Mouse (Mus musculus): ENCODE measurements around the gene Tm9sf2. TPM values are rescaled to one million over a fixed set of nuclear protein-coding genes. Genes with fewer than 3 reads are reported as not detected.

The Tm9sf2 gene
- polyA plus RNA-seq, 1 experiment from 2014 or later, result 92.6 TPM

GRCm38 (mm10) chr14:122143585-122144269 lies 36.9 kb downstream of the Tm9sf2 start:
- H3K9ac ChIP-seq, result no peak overlapping the region
- peaks cover 94% of the 10 kb centered on the region for H3K36me3 ChIP-seq
- no peak for ATAC-seq
- H3K27me3 ChIP-seq (replicated peaks), result no peaks in the 10 kb centered on the region
- 81% methylated on average over 4 of the region's 4 CpGs for WGBS (ENCODE audit: insufficient replicate concordance)
- peaks cover 5% of the 10 kb centered on the region; the same call in 1 of the 2 replicates for H3K4me1 ChIP-seq
- no peaks in the 10 kb centered on the region for H3K9me3 ChIP-seq (replicated peaks)
- H3K4me3 ChIP-seq, result no peak overlapping the region
- no peak overlapping the region for H3K27ac ChIP-seq
- no peak overlapping the region for H3K4me2 ChIP-seq

- Histone ChIP-seq H3K27me3 (replicated peaks) (no peaks in the 10 kb centered on the region), H3K9ac (no peak overlapping the region), H3K4me1 (peaks cover 5% of the 10 kb centered on the region; the same call in 1 of the 2 replicates), H3K4me2 (no peak overlapping the region), H3K4me3 (no peak overlapping the region), H3K27ac (no peak overlapping the region), H3K9me3 (replicated peaks) (no peaks in the 10 kb centered on the region), H3K36me3 (peaks cover 99% of the 10 kb centered on the region)
- no peak for ATAC-seq
- 16% methylated on average over 1 of the region's 1 CpGs for WGBS (ENCODE audit: insufficient replicate concordance)
Measured at GRCm38 (mm10) chr14:122145374-122145773, 38.5 kb downstream of the Tm9sf2 start.

GRCm38 (mm10) chr14:122150616-122151015 lies 43.8 kb downstream of the Tm9sf2 start:
- Histone ChIP-seq H3K9me3 (replicated peaks) (no peaks in the 10 kb centered on the region), H3K4me1 (no peaks in the 10 kb centered on the region), H3K27me3 (replicated peaks) (no peaks in the 10 kb centered on the region), H3K36me3 (peaks cover 96% of the 10 kb centered on the region), H3K4me2 (no peak overlapping the region), H3K9ac (no peak overlapping the region), H3K4me3 (no peak overlapping the region), H3K27ac (no peak overlapping the region)
- WGBS (ENCODE audit: insufficient replicate concordance), result 91% methylated on average over 5 of the region's 5 CpGs
- ATAC-seq, result no peak

- no peak for ATAC-seq
- H3K36me3 ChIP-seq, result peaks cover 66% of the 10 kb centered on the region
- 85% methylated on average over 7 of the region's 7 CpGs for WGBS (ENCODE audit: insufficient replicate concordance)
Measured at GRCm38 (mm10) chr14:122157738-122158137, 50.9 kb downstream of the Tm9sf2 start.

GRCm38 (mm10) chr14:122160916-122161315 lies 54.1 kb downstream of the Tm9sf2 start:
- Histone ChIP-seq H3K4me3 (no peak overlapping the region), H3K36me3 (peaks cover 37% of the 10 kb centered on the region), H3K27ac (no peak overlapping the region), H3K4me2 (no peak overlapping the region), H3K9me3 (replicated peaks) (no peaks in the 10 kb centered on the region), H3K4me1 (no peaks in the 10 kb centered on the region), H3K27me3 (replicated peaks) (no peaks in the 10 kb centered on the region), H3K9ac (no peak overlapping the region)
- no peak for ATAC-seq
- WGBS (ENCODE audit: insufficient replicate concordance), result 84% methylated on average over 1 of the region's 1 CpGs

More at GRCm38 (mm10) chr14:122157738-122158137, 50.9 kb downstream of the Tm9sf2 start:
- Histone ChIP-seq H3K9ac (no peak overlapping the region), H3K4me3 (no peak overlapping the region), H3K27me3 (replicated peaks) (no peaks in the 10 kb centered on the region), H3K4me1 (no peaks in the 10 kb centered on the region), H3K9me3 (replicated peaks) (no peaks in the 10 kb centered on the region), H3K27ac (no peak overlapping the region), H3K4me2 (no peak overlapping the region)

GRCm38 (mm10) chr14:122168912-122169311 lies 62.1 kb downstream of the Tm9sf2 start:
- 72% methylated on average over 7 of the region's 7 CpGs for WGBS (ENCODE audit: insufficient replicate concordance)
- H3K9ac ChIP-seq, result no peak overlapping the region
- no peak overlapping the region for H3K4me3 ChIP-seq
- no peaks in the 10 kb centered on the region for H3K36me3 ChIP-seq
- H3K4me2 ChIP-seq, result no peak overlapping the region
- H3K9me3 ChIP-seq (replicated peaks), result no peaks in the 10 kb centered on the region
- no peaks in the 10 kb centered on the region for H3K4me1 ChIP-seq
- no peaks in the 10 kb centered on the region for H3K27me3 ChIP-seq (replicated peaks)
- no peak overlapping the region for H3K27ac ChIP-seq
- no peak for ATAC-seq

- Histone ChIP-seq H3K4me1 (no peaks in the 10 kb centered on the region), H3K27me3 (replicated peaks) (no peaks in the 10 kb centered on the region), H3K36me3 (no peaks in the 10 kb centered on the region), H3K4me2 (no peak overlapping the region), H3K9ac (no peak overlapping the region), H3K27ac (no peak overlapping the region), H3K9me3 (replicated peaks) (no peaks in the 10 kb centered on the region), H3K4me3 (no peak overlapping the region)
- no peak for ATAC-seq
- 77% methylated on average over 7 of the region's 7 CpGs for WGBS (ENCODE audit: insufficient replicate concordance)
Measured at GRCm38 (mm10) chr14:122170202-122170781, 63.5 kb downstream of the Tm9sf2 start.

- WGBS (ENCODE audit: insufficient replicate concordance), result 65% methylated on average over 7 of the region's 7 CpGs
Measured at GRCm38 (mm10) chr14:122171031-122171430, 64.2 kb downstream of the Tm9sf2 start.

GRCm38 (mm10) chr14:122176263-122176798 lies 69.5 kb downstream of the Tm9sf2 start:
- peaks cover 4% of the 10 kb centered on the region; the same call in 1 of the 2 replicates for H3K27me3 ChIP-seq (replicated peaks)
- 60% methylated on average over 14 of the region's 14 CpGs for WGBS (ENCODE audit: insufficient replicate concordance)
- ATAC-seq, result no peak

More at GRCm38 (mm10) chr14:122171031-122171430, 64.2 kb downstream of the Tm9sf2 start:
- ATAC-seq, result peak; percentile 48
- Histone ChIP-seq H3K27ac (no peak overlapping the region), H3K9ac (no peak overlapping the region), H3K36me3 (no peaks in the 10 kb centered on the region), H3K4me3 (no peak overlapping the region), H3K4me1 (0 out of 2 replicates have a peak, but pooled peaks cover under 1% of the 10 kb centered on the region), H3K9me3 (replicated peaks) (no peaks in the 10 kb centered on the region), H3K4me2 (0 out of 2 replicates have a peak overlapping the region, but pooled peaks have one; percentile 31), H3K27me3 (replicated peaks) (peaks cover under 1% of the 10 kb centered on the region; the same call in 1 of the 2 replicates)

GRCm38 (mm10) chr14:122179262-122179661 lies 72.4 kb downstream of the Tm9sf2 start:
- Histone ChIP-seq H3K9ac (no peak overlapping the region), H3K4me1 (peaks cover 50% of the 10 kb centered on the region), H3K27ac (no peak overlapping the region), H3K36me3 (no peaks in the 10 kb centered on the region), H3K9me3 (replicated peaks) (no peaks in the 10 kb centered on the region), H3K4me3 (no peak overlapping the region), H3K27me3 (replicated peaks) (peaks cover 4% of the 10 kb centered on the region; the same call in 1 of the 2 replicates), H3K4me2 (no peak overlapping the region)
- no peak for ATAC-seq
- 51% methylated on average over 16 of the region's 16 CpGs for WGBS (ENCODE audit: insufficient replicate concordance)

More at GRCm38 (mm10) chr14:122176263-122176798, 69.5 kb downstream of the Tm9sf2 start:
- Histone ChIP-seq H3K36me3 (no peaks in the 10 kb centered on the region), H3K4me2 (no peak overlapping the region), H3K4me1 (peaks cover 25% of the 10 kb centered on the region), H3K4me3 (no peak overlapping the region), H3K27ac (no peak overlapping the region), H3K9me3 (replicated peaks) (no peaks in the 10 kb centered on the region), H3K9ac (no peak overlapping the region)

GRCm38 (mm10) chr14:122181078-122181814 lies 74.4 kb downstream of the Tm9sf2 start, which contains the start of gene Clybl:
Gene Clybl, plus strand, starts transcription at chr14:122181704.
- Histone ChIP-seq H3K4me3 (peak within 1 kb of the TSS; percentile 85), H3K27ac (peak within 1 kb of the TSS; percentile 89), H3K9me3 (replicated peaks) (no peaks in the 10 kb centered on the region), H3K4me1 (peaks cover 59% of the 10 kb centered on the region), H3K4me2 (peak within 1 kb of the TSS; percentile 83), H3K27me3 (replicated peaks) (peaks cover under 1% of the 10 kb centered on the region; the same call in 1 of the 2 replicates), H3K9ac (peak within 1 kb of the TSS; percentile 82), H3K36me3 (no peaks in the 10 kb centered on the region)
- 3% methylated on average over 45 of the region's 45 CpGs for WGBS (ENCODE audit: insufficient replicate concordance)
- ATAC-seq, result peak; percentile 99

Data from liver, embryonic 12.5 days (tissue).